Mouse (Mus musculus): ENCODE data around the gene Src. TPM values are rescaled to one million over a fixed set of nuclear protein-coding genes. Genes with fewer than 3 reads are reported as not detected.

Gene Src
- polyA plus RNA-seq, 1 experiment from 2014 or later: 6.2 TPM

- Histone ChIP-seq H3K27me3 (ENCODE audit: control insufficient read depth, insufficient read depth, low read length) (no peaks in the 10 kb centered on the region), H3K4me1 (ENCODE audit: control insufficient read depth, insufficient read depth, low read length) (peaks cover 30% of the 10 kb centered on the region), H3K4me2 (no peak overlapping the region), H3K9me3 (replicated peaks; ENCODE audit: control insufficient read depth, low read length) (peaks cover 3% of the 10 kb centered on the region; the same call in 1 of the 2 replicates), H3K9ac (ENCODE audit: low read depth, low read length) (no peak overlapping the region), H3K4me3 (ENCODE audit: low read depth, low read length) (no peak overlapping the region), H3K36me3 (ENCODE audit: control insufficient read depth, insufficient read depth, low read length) (peaks cover 14% of the 10 kb centered on the region), H3K27ac (ENCODE audit: low read depth, low read length) (no peak overlapping the region)
- ATAC-seq (replicated peaks; ENCODE audit: insufficient number of reproducible peaks, low FRiP score, low TSS enrichment): no peak
- WGBS (ENCODE audit: insufficient replicate concordance): 63% methylated on average over 11 of the region's 11 CpGs
Observed at GRCm38 (mm10) chr2:157436496-157436895, 18.3 kb downstream of the Src start.

GRCm38 (mm10) chr2:157437123-157437522 is 18.9 kb downstream of the Src start:
- WGBS (ENCODE audit: insufficient replicate concordance): 73% methylated on average over 3 of the region's 3 CpGs
- no peak overlapping the region for H3K4me2 ChIP-seq
- no peak overlapping the region for H3K9ac ChIP-seq (ENCODE audit: low read depth, low read length)
- H3K9me3 ChIP-seq (replicated peaks; ENCODE audit: control insufficient read depth, low read length): peaks cover 3% of the 10 kb centered on the region; the same call in 1 of the 2 replicates
- H3K4me3 ChIP-seq (ENCODE audit: low read depth, low read length): no peak overlapping the region
- H3K36me3 ChIP-seq (ENCODE audit: control insufficient read depth, insufficient read depth, low read length): peaks cover 15% of the 10 kb centered on the region
- H3K27ac ChIP-seq (ENCODE audit: low read depth, low read length): no peak overlapping the region
- H3K4me1 ChIP-seq (ENCODE audit: control insufficient read depth, insufficient read depth, low read length): peaks cover 29% of the 10 kb centered on the region
- H3K27me3 ChIP-seq (ENCODE audit: control insufficient read depth, insufficient read depth, low read length): no peaks in the 10 kb centered on the region
- ATAC-seq (replicated peaks; ENCODE audit: insufficient number of reproducible peaks, low FRiP score, low TSS enrichment): no peak

- Histone ChIP-seq H3K4me2 (no peak overlapping the region), H3K36me3 (ENCODE audit: control insufficient read depth, insufficient read depth, low read length) (peaks cover 15% of the 10 kb centered on the region), H3K4me1 (ENCODE audit: control insufficient read depth, insufficient read depth, low read length) (peaks cover 4% of the 10 kb centered on the region; the same call in 1 of the 2 replicates), H3K27ac (ENCODE audit: low read depth, low read length) (no peak overlapping the region), H3K9me3 (replicated peaks; ENCODE audit: control insufficient read depth, low read length) (peaks cover 3% of the 10 kb centered on the region; the same call in 1 of the 2 replicates), H3K9ac (ENCODE audit: low read depth, low read length) (no peak overlapping the region), H3K27me3 (ENCODE audit: control insufficient read depth, insufficient read depth, low read length) (no peaks in the 10 kb centered on the region), H3K4me3 (ENCODE audit: low read depth, low read length) (no peak overlapping the region)
- 79% methylated on average over 1 of the region's 1 CpGs for WGBS (ENCODE audit: insufficient replicate concordance)
- ATAC-seq (replicated peaks; ENCODE audit: insufficient number of reproducible peaks, low FRiP score, low TSS enrichment): no peak
Observed at GRCm38 (mm10) chr2:157441363-157441762, 23.1 kb downstream of the Src start.

GRCm38 (mm10) chr2:157447297-157448158 is 29.3 kb downstream of the Src start:
- Histone ChIP-seq H3K4me1 (ENCODE audit: control insufficient read depth, insufficient read depth, low read length) (no peaks in the 10 kb centered on the region), H3K9me3 (replicated peaks; ENCODE audit: control insufficient read depth, low read length) (no peaks in the 10 kb centered on the region), H3K4me2 (no peak overlapping the region), H3K27me3 (ENCODE audit: control insufficient read depth, insufficient read depth, low read length) (no peaks in the 10 kb centered on the region), H3K4me3 (ENCODE audit: low read depth, low read length) (no peak overlapping the region), H3K27ac (ENCODE audit: low read depth, low read length) (no peak overlapping the region), H3K9ac (ENCODE audit: low read depth, low read length) (no peak overlapping the region), H3K36me3 (ENCODE audit: control insufficient read depth, insufficient read depth, low read length) (0 out of 2 replicates have a peak, but pooled peaks cover 7% of the 10 kb centered on the region)
- WGBS (ENCODE audit: insufficient replicate concordance): 51% methylated on average over 15 of the region's 15 CpGs
- no peak for ATAC-seq (replicated peaks; ENCODE audit: insufficient number of reproducible peaks, low FRiP score, low TSS enrichment)

- no peaks in the 10 kb centered on the region for H3K27me3 ChIP-seq (ENCODE audit: control insufficient read depth, insufficient read depth, low read length)
- H3K36me3 ChIP-seq (ENCODE audit: control insufficient read depth, insufficient read depth, low read length): 0 out of 2 replicates have a peak, but pooled peaks cover 7% of the 10 kb centered on the region
- H3K4me3 ChIP-seq (ENCODE audit: low read depth, low read length): no peak overlapping the region
- no peak overlapping the region for H3K9ac ChIP-seq (ENCODE audit: low read depth, low read length)
- WGBS (ENCODE audit: insufficient replicate concordance): 88% methylated on average over 7 of the region's 7 CpGs
- no peaks in the 10 kb centered on the region for H3K9me3 ChIP-seq (replicated peaks; ENCODE audit: control insufficient read depth, low read length)
- no peak overlapping the region for H3K27ac ChIP-seq (ENCODE audit: low read depth, low read length)
- H3K4me1 ChIP-seq (ENCODE audit: control insufficient read depth, insufficient read depth, low read length): no peaks in the 10 kb centered on the region
- no peak overlapping the region for H3K4me2 ChIP-seq
- ATAC-seq (replicated peaks; ENCODE audit: insufficient number of reproducible peaks, low FRiP score, low TSS enrichment): no peak
Observed at GRCm38 (mm10) chr2:157448356-157448755, 30.1 kb downstream of the Src start.

GRCm38 (mm10) chr2:157450905-157451304 is 32.7 kb downstream of the Src start:
- no peaks in the 10 kb centered on the region for H3K27me3 ChIP-seq (ENCODE audit: control insufficient read depth, insufficient read depth, low read length)
- no peak overlapping the region for H3K4me3 ChIP-seq (ENCODE audit: low read depth, low read length)
- H3K36me3 ChIP-seq (ENCODE audit: control insufficient read depth, insufficient read depth, low read length): 0 out of 2 replicates have a peak, but pooled peaks cover 7% of the 10 kb centered on the region
- H3K9me3 ChIP-seq (replicated peaks; ENCODE audit: control insufficient read depth, low read length): no peaks in the 10 kb centered on the region
- no peak overlapping the region for H3K4me2 ChIP-seq
- no peak overlapping the region for H3K9ac ChIP-seq (ENCODE audit: low read depth, low read length)
- no peak overlapping the region for H3K27ac ChIP-seq (ENCODE audit: low read depth, low read length)
- WGBS (ENCODE audit: insufficient replicate concordance): 77% methylated on average over 3 of the region's 3 CpGs
- H3K4me1 ChIP-seq (ENCODE audit: control insufficient read depth, insufficient read depth, low read length): no peaks in the 10 kb centered on the region
- ATAC-seq (replicated peaks; ENCODE audit: insufficient number of reproducible peaks, low FRiP score, low TSS enrichment): no peak

GRCm38 (mm10) chr2:157451372-157452040 is 33.3 kb downstream of the Src start:
- Histone ChIP-seq H3K4me1 (ENCODE audit: control insufficient read depth, insufficient read depth, low read length) (0 out of 2 replicates have a peak, but pooled peaks cover 2% of the 10 kb centered on the region), H3K27me3 (ENCODE audit: control insufficient read depth, insufficient read depth, low read length) (no peaks in the 10 kb centered on the region), H3K4me3 (ENCODE audit: low read depth, low read length) (no peak overlapping the region), H3K9me3 (replicated peaks; ENCODE audit: control insufficient read depth, low read length) (no peaks in the 10 kb centered on the region), H3K4me2 (no peak overlapping the region), H3K27ac (ENCODE audit: low read depth, low read length) (no peak overlapping the region), H3K36me3 (ENCODE audit: control insufficient read depth, insufficient read depth, low read length) (0 out of 2 replicates have a peak, but pooled peaks cover 7% of the 10 kb centered on the region), H3K9ac (ENCODE audit: low read depth, low read length) (no peak overlapping the region)
- ATAC-seq (replicated peaks; ENCODE audit: insufficient number of reproducible peaks, low FRiP score, low TSS enrichment): no peak
- 73% methylated on average over 7 of the region's 7 CpGs for WGBS (ENCODE audit: insufficient replicate concordance)

GRCm38 (mm10) chr2:157457100-157457806 is 39.0 kb downstream of the Src start:
- Histone ChIP-seq H3K4me1 (ENCODE audit: control insufficient read depth, insufficient read depth, low read length) (peaks cover 19% of the 10 kb centered on the region), H3K9me3 (replicated peaks; ENCODE audit: control insufficient read depth, low read length) (no peaks in the 10 kb centered on the region), H3K36me3 (ENCODE audit: control insufficient read depth, insufficient read depth, low read length) (peaks cover 3% of the 10 kb centered on the region; the same call in 1 of the 2 replicates), H3K9ac (ENCODE audit: low read depth, low read length) (peak overlapping the region; percentile 78), H3K4me3 (ENCODE audit: low read depth, low read length) (peak overlapping the region; percentile 44), H3K27me3 (ENCODE audit: control insufficient read depth, insufficient read depth, low read length) (no peaks in the 10 kb centered on the region), H3K4me2 (peak overlapping the region; percentile 76), H3K27ac (ENCODE audit: low read depth, low read length) (no peak overlapping the region)
- whole genome bisulfite sequencing (ENCODE audit: insufficient replicate concordance): under 1% methylated on average over 56 of the region's 56 CpGs
- ATAC-seq (replicated peaks; ENCODE audit: insufficient number of reproducible peaks, low FRiP score, low TSS enrichment): peak; percentile 75
